Mouse (Mus musculus): Measurements from ENCODE around the gene Tob2. TPM values are rescaled to one million over a fixed set of nuclear protein-coding genes. Genes with fewer than 3 reads are reported as not detected.

Gene Tob2
- total RNA-seq, 2 experiments from 2014 or later: 30.5 to 36.4 TPM

- no peak for DNase-seq
Observed at GRCm38 (mm10) chr15:81836966-81837920, 21.4 kb downstream of the Tob2 start.

DNA sequence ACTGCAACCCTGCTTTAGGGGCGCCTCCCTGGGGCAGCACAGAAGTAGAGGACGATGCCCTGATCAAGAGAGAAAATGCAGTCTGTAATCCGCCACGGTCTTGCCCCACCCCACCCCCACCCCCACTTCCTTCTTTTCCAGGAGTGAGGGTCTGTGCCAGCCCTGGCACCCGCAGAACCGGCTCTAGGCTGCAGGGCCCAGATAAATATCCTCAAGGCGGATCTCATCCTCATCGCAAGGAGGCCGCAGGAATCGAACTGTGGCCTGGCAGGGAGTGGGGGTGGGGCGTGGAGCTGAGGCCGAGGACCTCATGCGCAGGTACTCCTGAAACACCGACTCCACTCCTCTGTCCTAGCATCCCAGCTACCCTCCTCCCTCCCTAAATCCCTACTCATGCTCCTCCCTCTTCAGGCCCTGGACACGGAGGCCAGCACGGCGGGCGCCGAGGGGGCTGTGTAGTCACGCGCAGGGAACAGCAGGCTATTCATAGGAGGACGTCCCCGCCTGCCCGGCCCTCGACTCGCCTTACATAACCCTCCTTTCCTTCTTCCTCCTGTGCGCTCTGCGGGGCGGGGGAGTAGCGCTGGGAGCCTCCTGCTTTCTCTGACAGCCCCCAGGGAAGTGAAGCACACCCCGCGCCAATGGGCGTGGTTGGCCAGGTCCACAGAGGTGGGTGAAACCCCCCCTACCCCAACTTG, 22.3 kb downstream of the Tob2 start:
- DNase-seq: peak; percentile 85 to 86

- DNase-seq: no peak
Observed at GRCm38 (mm10) chr15:81835007-81835880, 23.4 kb downstream of the Tob2 start.

DNA sequence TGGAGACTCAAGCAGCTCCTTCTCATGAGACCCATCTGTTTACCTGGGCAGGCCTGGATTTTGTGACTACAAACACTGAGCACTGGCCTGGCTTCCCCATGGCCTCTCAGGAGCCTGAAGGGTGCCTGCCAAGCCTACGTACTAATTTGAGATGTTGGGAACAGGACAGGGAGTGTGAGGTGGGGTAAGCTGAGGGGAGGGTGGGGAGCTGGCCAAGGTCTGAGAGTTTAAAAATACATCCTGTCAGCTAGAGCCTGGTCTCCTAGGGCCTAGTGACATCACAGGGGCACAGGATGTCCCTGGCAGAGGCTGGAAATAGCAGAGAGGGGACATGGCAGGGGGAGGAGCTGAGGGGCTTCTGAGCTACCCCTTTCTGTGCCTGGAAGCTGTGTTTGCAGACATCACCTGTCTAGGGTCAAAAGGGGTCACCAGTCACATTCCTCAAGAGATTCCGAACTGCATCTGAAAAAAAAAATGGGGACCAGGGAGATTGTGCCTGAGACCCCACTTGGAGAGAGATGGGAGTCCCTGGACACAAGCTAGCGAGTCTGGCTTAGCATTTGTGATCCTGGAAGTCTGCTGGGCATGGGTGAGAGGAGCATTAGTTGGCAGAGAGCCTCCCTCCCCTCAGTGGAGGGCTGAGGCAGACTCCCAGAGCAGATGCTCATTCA, 24.3 kb downstream of the Tob2 start:
- DNase-seq: no peak

DNA sequence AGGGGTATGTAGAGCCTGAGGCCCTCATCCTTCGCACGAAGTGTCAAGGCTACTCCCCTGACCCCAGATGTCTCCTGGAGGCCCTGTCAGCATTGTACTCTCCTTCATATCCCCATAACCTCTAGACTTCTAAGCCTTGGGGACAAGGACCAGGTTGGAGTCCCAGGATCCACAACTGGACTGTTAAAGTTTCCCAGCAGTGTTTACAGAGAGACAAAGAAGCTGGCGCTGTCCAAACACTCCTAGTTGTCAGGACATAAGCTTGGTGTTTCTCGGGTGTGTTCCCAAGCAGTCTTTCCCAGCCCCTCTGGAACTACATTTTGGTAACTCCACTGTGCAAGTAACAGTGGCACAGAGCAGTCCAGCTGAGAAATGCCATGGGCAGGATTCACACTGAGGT, 25.1 kb downstream of the Tob2 start:
- no peak for DNase-seq

- no peak for DNase-seq
Observed at GRCm38 (mm10) chr15:81832219-81832618, 26.4 kb downstream of the Tob2 start.

DNA sequence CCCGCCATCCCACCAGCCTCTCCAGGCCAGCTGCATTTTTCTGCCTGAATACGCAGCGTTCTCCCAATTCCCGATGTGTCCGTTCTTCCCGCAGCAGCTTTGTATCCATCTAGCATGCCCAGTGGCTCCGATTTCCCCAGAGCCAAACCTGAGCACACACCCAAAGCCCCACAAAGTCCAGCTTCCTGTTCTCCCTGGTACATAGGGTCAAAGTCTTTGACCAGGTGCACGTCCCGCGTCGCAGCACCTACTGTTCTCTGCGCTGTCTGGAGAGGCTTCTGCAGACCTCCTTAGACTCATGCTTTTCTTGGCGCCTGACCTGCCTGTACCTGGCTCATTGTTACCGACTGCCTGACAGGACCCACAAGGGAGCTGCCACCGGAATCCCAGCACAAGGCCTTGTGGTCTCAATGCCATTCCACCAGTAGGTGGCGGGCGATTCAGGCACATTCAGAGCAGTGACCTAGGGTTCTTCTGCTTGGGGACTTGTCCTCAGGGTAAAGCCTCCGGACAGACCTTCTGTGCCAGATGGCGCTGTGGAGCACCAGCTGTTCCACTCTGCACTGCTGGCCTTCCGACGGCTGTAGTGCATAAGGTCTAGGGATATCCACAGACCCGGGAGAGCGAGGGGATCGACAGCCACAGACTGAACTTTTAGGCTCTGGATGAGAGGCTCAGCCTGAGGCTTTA, 27.3 kb downstream of the Tob2 start:
- DNase-seq: peak; percentile 78 to 83

GRCm38 (mm10) chr15:81830530-81830929, 28.1 kb downstream of the Tob2 start:
- no peak for DNase-seq

- DNase-seq: no peak
Observed at GRCm38 (mm10) chr15:81829208-81829580, 29.4 kb downstream of the Tob2 start.

- DNase-seq: no peak
Observed at GRCm38 (mm10) chr15:81828426-81829207, 30.0 kb downstream of the Tob2 start.

GRCm38 (mm10) chr15:81824832-81825231, 33.8 kb downstream of the Tob2 start:
- DNase-seq: no peak

GRCm38 (mm10) chr15:81822631-81823030, 36.0 kb downstream of the Tob2 start:
- no peak for DNase-seq

DNA sequence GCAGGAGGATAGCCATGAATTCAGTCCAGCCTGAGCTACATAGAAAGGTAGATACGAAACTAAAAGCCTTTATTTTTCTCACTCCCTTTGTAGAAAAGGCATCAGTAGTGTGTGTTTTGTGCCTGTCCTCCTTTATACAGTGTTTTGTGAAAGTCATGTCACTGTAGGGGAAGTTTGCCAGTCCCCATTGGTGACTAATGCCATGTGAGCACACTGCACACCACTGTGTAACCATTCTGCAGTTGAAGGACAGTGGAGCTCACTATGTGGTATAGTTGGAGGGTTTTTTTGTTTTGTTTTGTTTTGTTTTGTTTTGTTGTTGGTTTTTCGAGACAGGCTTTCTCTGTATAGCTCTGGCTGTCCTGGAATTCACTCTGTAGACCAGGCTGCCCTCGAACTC, 40.2 kb downstream of the Tob2 start:
- DNase-seq: no peak

- DNase-seq: no peak
Observed at GRCm38 (mm10) chr15:81814716-81815370, 43.8 kb downstream of the Tob2 start.

- no peak for DNase-seq
Observed at GRCm38 (mm10) chr15:81813986-81814705, 44.5 kb downstream of the Tob2 start.

- DNase-seq: no peak
Observed at GRCm38 (mm10) chr15:81812696-81813631, 45.6 kb downstream of the Tob2 start.

GRCm38 (mm10) chr15:81812287-81812686, 46.3 kb downstream of the Tob2 start:
- no peak for DNase-seq

DNA sequence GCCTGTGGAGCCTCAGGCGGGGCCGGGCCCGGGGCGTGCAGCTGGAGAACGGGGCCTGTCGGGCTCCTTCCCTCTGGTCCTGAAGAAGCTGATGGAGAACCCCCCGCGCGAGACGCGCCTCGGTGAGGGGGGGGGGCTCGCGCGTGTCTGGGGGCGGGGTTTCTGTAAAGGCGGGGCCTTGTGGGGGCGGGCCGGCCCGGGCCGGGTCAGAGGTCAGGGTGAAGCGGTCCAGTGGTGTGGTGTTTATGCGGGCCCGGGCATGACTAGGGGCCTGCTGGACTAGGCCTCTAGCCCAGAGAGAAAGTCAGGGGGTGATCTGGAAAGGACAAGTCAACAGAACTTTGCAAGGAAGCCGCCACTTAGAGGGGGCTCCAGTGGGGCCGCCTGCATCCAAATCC, 47.0 kb downstream of the Tob2 start:
- DNase-seq: no peak
